Mouse (Mus musculus) myocyte (in vitro differentiated cells): ENCODE measurements around the gene Tbc1d9b.

Experiments used
- E2F4 ChIP-seq: IDR thresholded peaks from one replicate; pipeline ENCODE4 v1.6.1; 2011; ENCODE audit warnings: mild to moderate bottlenecking, control low read depth, moderate library complexity; ENCODE audit not compliant: insufficient read depth
- MAX ChIP-seq: IDR thresholded peaks from one replicate; pipeline ENCODE4 v1.6.1; 2011; ENCODE audit warnings: low read depth, mild to moderate bottlenecking, control low read depth
- MYOD1 ChIP-seq, 3 experiments: IDR thresholded peaks; one replicate each; pipeline ENCODE4 v1.6.1; 2011; ENCODE audit warnings: control low read depth in 2 of 3, low read depth in 2 of 3, mild to moderate bottlenecking in 2 of 3, moderate library complexity in 1 of 3; ENCODE audit not compliant: insufficient read length in 2 of 3, control insufficient read depth in 1 of 3
- MYOG ChIP-seq, 3 experiments: IDR thresholded peaks; one replicate each; pipeline ENCODE4 v1.6.1; 2011; ENCODE audit warnings: control low read depth in 2 of 3, low read depth in 2 of 3, mild to moderate bottlenecking in 2 of 3; ENCODE audit not compliant: insufficient read length in 2 of 3, control insufficient read depth in 1 of 3, insufficient read depth in 1 of 3
- POLR2A ChIP-seq: IDR thresholded peaks from one replicate; pipeline ENCODE4 v1.6.1; 2011; ENCODE audit warnings: low read depth, mild to moderate bottlenecking, control low read depth, moderate library complexity; ENCODE audit not compliant: insufficient read length
- POLR2AphosphoS2 ChIP-seq: IDR thresholded peaks from one replicate; pipeline ENCODE4 v1.6.1; 2011; ENCODE audit warnings: low read depth, control low read depth; ENCODE audit not compliant: insufficient read length
- TCF12 ChIP-seq: IDR thresholded peaks from one replicate; pipeline ENCODE4 v1.6.1; 2011; ENCODE audit warnings: mild to moderate bottlenecking, control low read depth; ENCODE audit not compliant: poor library complexity, insufficient read depth, severe bottlenecking
- TCF3 ChIP-seq: IDR thresholded peaks from one replicate; pipeline ENCODE4 v1.6.1; 2011; ENCODE audit warnings: low read depth, control low read depth; ENCODE audit not compliant: insufficient read length
- USF1 ChIP-seq: IDR thresholded peaks from one replicate; pipeline ENCODE4 v1.6.1; 2011; ENCODE audit warnings: low read depth, mild to moderate bottlenecking, control low read depth, moderate library complexity

DNA sequence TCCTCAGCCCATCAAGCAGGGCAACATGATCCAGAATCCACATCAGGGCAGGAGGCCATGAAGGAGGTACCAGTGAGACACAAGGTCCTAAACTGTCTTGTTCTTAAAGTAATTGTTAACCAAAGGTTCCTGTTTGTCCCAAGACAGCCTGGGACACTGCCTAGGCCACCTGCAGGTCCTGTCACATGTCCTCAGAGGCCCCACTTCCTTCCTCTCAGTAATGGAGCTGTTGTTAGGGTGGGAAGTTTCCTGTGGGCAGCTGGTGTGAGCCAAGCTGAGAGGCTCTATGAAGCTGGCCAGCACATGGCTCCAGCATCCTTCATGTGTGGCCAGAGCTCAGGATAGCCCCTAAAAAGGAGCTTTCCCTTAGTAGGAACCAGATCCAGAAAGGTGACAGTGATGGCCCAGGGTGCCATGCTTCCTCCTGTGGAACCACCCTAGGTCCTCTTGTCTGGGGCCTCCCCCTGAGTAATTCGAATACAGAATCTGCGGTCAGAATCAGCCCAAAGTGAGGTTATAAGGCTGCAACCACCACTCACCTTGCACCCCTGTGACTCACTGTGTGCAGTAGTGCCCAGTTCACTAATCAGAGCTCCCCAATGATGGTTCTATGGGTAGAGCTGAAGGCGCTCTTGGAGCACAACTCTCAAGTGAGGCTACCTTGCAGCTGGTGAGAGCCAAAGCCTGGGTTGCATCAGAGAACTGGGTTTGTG, 31.3 kb downstream of the Tbc1d9b start:
- TF ChIP-seq POLR2A = no peak
- no peak for TF ChIP-seq POLR2AphosphoS2
- no peak for TF ChIP-seq MAX
- TF ChIP-seq E2F4 = no peak
- no peak for TF ChIP-seq USF1
- no peak for TF ChIP-seq TCF12
- no peak for TF ChIP-seq TCF3
- no peak for TF ChIP-seq MYOG (IDR thresholded peaks at IDR 0.05; ENCODE audit: control insufficient read depth in 1 of 3, insufficient read depth in 1 of 3, insufficient read length in 2 of 3, low read depth in 2 of 3)
- TF ChIP-seq MYOD1 (IDR thresholded peaks at IDR 0.05; ENCODE audit: control insufficient read depth in 1 of 3, insufficient read length in 2 of 3, low read depth in 2 of 3) = no peak
